Mouse (Mus musculus) spleen, adult 2 months (tissue): Measurements from ENCODE around the gene Immp2l.

Experiments used
- CTCF ChIP-seq: fragments of 200-500 bp; IDR thresholded peaks from 2 replicates; pipeline ENCODE4 v1.5.1; 2011; ENCODE audit warnings: mild to moderate bottlenecking, inconsistent platforms; ENCODE audit not compliant: insufficient read depth, insufficient read length, insufficient replicate concordance; ENCODE audit errors: extremely low read depth
- POLR2A ChIP-seq: fragments of 200-500 bp; IDR thresholded peaks from 2 replicates; pipeline ENCODE4 v1.6.1; 2011; ENCODE audit warnings: low read depth, low read length, inconsistent platforms

DNA sequence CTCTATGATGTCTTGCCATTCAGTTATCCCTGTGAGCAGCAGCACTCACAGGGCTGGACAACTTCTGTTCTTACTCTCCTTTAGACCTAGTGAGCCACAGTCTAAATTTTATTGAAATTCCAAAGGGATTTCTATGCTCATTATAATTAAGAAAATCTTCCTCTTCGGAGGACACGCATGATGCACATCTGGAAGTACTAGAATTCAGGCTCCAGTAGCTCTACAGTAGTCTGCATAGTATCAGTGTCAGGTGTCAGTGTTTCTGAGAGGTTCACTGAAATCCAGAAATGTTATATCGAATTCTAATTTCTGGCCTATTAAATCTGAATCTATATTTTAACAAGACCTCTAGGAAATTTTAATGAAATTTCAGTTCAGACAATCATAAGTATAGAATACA lies 265.2 kb downstream of the Immp2l start:
- no peak for TF ChIP-seq CTCF
- no peak for TF ChIP-seq POLR2A
